Mouse (Mus musculus): ENCODE measurements at regions not wholly inside any gene's neighbourhood (a gene's known extent, or its start where the extent isn't known, plus 50 kb on each side); places are given as distances from the start of the nearest gene placed in this dataset.

DNA sequence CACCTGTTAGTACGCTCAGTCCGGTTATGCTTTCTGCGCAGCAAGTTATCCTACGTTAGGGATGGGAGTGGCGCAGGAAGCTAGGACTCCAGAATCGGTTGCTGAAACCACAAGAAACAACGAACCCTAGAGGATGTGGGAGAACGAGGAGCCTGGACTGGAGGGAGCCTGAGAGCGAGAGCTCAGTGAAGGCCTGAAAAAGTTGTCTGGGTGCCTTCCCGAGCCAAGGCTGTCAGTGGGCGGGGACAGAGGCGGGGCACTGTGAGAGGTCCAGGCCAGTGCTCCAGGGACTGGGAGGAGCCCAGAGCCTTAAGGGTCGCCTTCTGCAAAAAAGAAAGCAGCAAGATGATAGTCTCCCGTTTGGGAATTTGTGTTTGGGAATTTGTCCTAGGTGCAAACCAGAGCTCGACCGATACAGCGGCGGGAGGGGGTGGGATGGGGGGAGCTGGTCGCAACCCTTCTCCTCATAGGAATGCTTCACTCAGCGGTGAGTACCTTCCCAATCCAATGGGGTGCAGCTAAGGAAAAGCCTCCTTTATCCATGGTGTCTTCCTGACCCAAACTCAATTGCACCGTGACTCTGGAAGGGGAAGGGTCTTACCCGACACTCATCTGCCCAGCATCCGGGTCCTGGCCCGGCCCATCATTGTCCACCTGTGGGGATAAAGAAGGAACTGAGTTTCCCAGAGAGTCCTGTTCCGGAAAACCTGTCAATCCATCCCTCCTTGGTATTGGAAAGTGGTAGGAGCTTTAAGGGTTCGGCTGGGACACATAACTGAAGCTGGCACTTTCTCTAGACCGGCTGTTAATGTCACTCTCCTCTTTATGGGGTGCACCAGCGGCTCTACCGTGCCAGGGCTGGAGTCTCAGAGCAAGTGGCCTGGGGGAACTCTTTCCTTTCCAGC is 453.6 kb upstream of the Tmem132c start:
- Histone ChIP-seq H3K4me1 (ENCODE audit: control insufficient read depth) (no peaks in the 10 kb centered on the region), H3K9me3 (ENCODE audit: control insufficient read depth, low read length) (peaks cover 27% of the 10 kb centered on the region), H3K36me3 (ENCODE audit: control insufficient read depth) (no peaks in the 10 kb centered on the region), H3K27me3 (ENCODE audit: control insufficient read depth) (no peaks in the 10 kb centered on the region), H3K4me3 (replicated peaks) (no peak overlapping the region)
- TF ChIP-seq GATA1 (IDR thresholded peaks at IDR 0.05; ENCODE audit: low read length): no peak
- TF ChIP-seq TAL1 (IDR thresholded peaks at IDR 0.05; ENCODE audit: low read length): no peak

DNA sequence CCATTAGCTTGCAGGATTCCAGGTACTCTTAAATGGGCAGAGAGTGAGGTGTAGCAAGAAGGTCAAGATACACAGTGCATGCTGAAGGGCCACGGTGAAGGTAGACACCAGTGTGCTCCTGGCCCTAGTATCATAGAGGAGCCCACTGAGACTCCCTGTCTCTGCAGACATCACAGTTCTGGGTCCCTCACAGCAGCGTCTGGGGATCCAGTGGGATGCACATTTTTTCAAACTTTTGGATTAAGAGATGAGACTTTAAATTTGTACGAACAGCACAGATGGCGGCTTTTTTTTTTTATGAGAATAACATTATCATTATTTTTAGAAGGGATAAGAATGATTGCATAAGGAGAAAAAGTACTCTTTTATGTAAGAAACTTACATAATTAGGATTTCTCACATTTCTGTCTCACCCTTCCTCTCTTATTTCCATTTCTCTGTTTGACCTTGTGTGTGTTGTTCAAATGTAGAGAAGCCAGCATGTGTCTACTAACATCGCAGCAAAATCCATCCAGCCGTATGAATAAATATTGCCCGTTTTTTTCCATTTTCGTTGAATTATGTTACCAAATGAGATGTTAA is 441.8 kb upstream of the Tmem132c start:
- no peak overlapping the region for H3K4me3 ChIP-seq (replicated peaks)
- no peaks in the 10 kb centered on the region for H3K27me3 ChIP-seq (ENCODE audit: control insufficient read depth)
- no peaks in the 10 kb centered on the region for H3K36me3 ChIP-seq (ENCODE audit: control insufficient read depth)
- peaks cover 46% of the 10 kb centered on the region for H3K9me3 ChIP-seq (ENCODE audit: control insufficient read depth, low read length)
- no peak for TF ChIP-seq GATA1 (IDR thresholded peaks at IDR 0.05; ENCODE audit: low read length)
- no peaks in the 10 kb centered on the region for H3K4me1 ChIP-seq (ENCODE audit: control insufficient read depth)

DNA sequence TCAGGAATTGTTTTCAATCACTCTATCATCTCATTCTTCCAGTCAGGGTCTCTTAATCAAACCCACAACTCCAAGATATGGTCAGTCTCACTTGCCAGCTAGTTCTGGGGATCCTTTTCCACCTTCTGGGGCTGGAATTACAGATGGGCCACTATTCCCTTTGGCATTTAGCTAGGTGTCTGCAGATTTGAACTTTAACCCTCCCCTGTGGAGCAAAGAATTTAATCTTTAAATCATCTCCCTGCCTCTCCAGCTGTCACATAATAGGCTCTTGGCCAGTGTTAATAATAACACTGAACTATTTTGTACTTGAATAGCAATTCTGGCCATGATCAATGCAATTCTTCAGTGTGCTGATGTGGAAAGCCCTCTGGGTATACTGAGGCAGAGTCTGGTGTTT is 435.0 kb upstream of the Tmem132c start:
- Histone ChIP-seq H3K4me1 (ENCODE audit: control insufficient read depth) (no peaks in the 10 kb centered on the region), H3K36me3 (ENCODE audit: control insufficient read depth) (no peaks in the 10 kb centered on the region), H3K9me3 (ENCODE audit: control insufficient read depth, low read length) (peaks cover 35% of the 10 kb centered on the region), H3K27me3 (ENCODE audit: control insufficient read depth) (no peaks in the 10 kb centered on the region), H3K4me3 (replicated peaks) (no peak overlapping the region)
- TF ChIP-seq TAL1 (IDR thresholded peaks at IDR 0.05; ENCODE audit: low read length) (no peak), GATA1 (IDR thresholded peaks at IDR 0.05; ENCODE audit: low read length) (no peak)

DNA sequence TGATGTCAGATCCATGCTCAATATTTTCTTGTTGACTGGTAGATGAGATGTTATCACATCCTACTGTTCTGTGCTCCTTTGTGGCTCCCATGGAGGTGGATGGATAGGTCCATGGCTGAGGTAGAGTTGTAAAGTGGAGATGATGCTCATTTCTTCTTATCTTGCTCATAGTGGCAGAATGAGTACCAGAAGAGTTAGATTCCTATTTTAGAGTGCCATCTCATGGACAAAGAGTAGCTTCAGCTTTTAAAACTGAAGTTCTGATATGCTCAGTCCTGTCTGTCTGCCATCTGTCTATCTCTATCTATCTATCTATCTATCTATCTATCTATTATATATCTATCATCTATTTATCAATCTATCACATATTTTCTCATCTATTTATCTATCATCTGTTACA is 425.5 kb upstream of the Tmem132c start:
- Histone ChIP-seq H3K4me1 (ENCODE audit: control insufficient read depth) (no peaks in the 10 kb centered on the region), H3K4me3 (replicated peaks) (no peak overlapping the region), H3K9me3 (ENCODE audit: control insufficient read depth, low read length) (peaks cover 25% of the 10 kb centered on the region), H3K27me3 (ENCODE audit: control insufficient read depth) (no peaks in the 10 kb centered on the region), H3K36me3 (ENCODE audit: control insufficient read depth) (no peaks in the 10 kb centered on the region)
- TF ChIP-seq GATA1 (IDR thresholded peaks at IDR 0.05; ENCODE audit: low read length): no peak
- TF ChIP-seq TAL1 (IDR thresholded peaks at IDR 0.05; ENCODE audit: low read length): no peak

DNA sequence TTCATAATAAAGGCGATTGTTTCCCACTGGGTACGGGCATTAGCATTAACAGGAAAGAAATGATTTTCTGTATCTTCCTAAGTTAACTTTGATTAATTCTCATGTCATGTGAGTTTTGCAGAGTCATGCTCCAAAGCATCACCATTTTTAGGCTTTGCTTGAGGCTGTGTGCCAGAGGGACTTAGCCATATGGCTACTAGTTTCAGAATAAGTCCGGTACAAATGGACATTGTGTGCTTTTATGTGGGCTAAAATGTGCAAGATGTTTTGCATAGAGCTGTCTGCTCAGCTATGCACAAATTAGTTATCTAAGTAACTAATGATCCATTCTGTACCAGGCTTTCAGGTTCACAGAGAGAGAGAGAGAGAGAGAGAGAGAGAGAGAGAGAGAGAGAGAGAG is 406.2 kb upstream of the Tmem132c start:
- no peaks in the 10 kb centered on the region for H3K27me3 ChIP-seq (ENCODE audit: control insufficient read depth)
- no peak for TF ChIP-seq TAL1 (IDR thresholded peaks at IDR 0.05; ENCODE audit: low read length)
- TF ChIP-seq GATA1 (IDR thresholded peaks at IDR 0.05; ENCODE audit: low read length): no peak
- H3K4me3 ChIP-seq (replicated peaks): no peak overlapping the region
- peaks cover 38% of the 10 kb centered on the region for H3K9me3 ChIP-seq (ENCODE audit: control insufficient read depth, low read length)
- H3K4me1 ChIP-seq (ENCODE audit: control insufficient read depth): no peaks in the 10 kb centered on the region
- no peaks in the 10 kb centered on the region for H3K36me3 ChIP-seq (ENCODE audit: control insufficient read depth)

DNA sequence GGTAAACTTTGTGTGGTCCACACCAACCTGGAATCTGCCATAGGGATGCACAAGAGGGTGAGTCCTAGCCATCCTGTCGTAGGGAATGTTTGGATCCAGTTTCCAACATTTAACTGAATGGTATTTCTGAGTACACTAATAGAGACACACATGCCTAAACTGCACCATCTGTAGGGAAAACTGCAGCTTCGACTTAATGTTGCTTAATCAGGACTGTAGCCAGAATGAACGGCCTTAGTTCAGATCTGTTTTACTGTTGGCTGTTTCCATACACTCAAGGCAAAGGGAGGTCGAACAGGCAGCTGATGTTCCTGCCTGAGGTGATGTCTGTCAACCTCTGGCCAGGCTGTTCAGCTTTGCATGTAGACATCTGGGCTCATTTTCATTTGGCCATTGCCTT is 399.0 kb upstream of the Tmem132c start:
- Histone ChIP-seq H3K27me3 (ENCODE audit: control insufficient read depth) (no peaks in the 10 kb centered on the region), H3K36me3 (ENCODE audit: control insufficient read depth) (no peaks in the 10 kb centered on the region), H3K4me3 (replicated peaks) (no peak overlapping the region), H3K4me1 (ENCODE audit: control insufficient read depth) (no peaks in the 10 kb centered on the region), H3K9me3 (ENCODE audit: control insufficient read depth, low read length) (peaks cover 44% of the 10 kb centered on the region)
- no peak for TF ChIP-seq TAL1 (IDR thresholded peaks at IDR 0.05; ENCODE audit: low read length)
- TF ChIP-seq GATA1 (IDR thresholded peaks at IDR 0.05; ENCODE audit: low read length): no peak

DNA sequence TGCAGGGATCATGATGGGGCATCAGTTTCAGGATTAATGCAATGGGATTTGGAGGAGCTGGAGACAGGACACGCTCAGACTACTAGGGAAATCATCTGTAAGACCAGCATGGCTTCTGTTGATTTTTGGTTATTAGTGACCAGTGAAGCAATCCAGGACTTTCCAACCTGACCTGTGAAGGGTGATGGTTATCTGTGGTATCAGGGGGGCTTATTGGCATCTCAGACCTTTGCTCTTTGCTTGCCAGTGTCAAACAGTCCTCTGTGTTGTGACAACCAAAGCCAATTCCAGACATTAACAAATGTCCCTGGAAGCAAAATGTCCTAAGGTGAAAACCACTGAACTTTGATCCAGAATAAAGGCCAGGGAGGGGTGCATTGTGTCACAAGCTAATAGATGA is 379.5 kb upstream of the Tmem132c start:
- no peaks in the 10 kb centered on the region for H3K36me3 ChIP-seq (ENCODE audit: control insufficient read depth)
- no peaks in the 10 kb centered on the region for H3K4me1 ChIP-seq (ENCODE audit: control insufficient read depth)
- no peak overlapping the region for H3K4me3 ChIP-seq (replicated peaks)
- TF ChIP-seq GATA1 (IDR thresholded peaks at IDR 0.05; ENCODE audit: low read length) (no peak), TAL1 (IDR thresholded peaks at IDR 0.05; ENCODE audit: low read length) (no peak)
- peaks cover 41% of the 10 kb centered on the region for H3K9me3 ChIP-seq (ENCODE audit: control insufficient read depth, low read length)
- no peaks in the 10 kb centered on the region for H3K27me3 ChIP-seq (ENCODE audit: control insufficient read depth)

DNA sequence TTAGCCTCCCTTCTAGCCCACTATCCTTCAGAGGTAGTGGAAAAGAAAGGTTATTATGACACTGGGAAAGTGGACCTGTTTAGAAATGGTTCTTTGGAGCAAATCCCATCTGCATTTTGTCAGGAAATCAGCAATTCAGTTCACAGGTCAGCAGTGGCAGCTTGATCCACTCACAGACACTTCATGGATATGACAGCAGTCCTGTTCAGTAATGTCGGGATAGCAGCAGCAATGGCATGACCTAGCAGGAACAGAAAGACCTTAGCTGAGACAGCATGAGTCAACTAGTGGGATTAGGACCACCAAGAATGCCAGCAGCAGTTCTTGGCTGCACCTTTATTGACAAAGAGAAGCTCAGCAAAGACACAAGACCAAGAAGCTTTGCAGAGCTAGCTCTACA is 365.8 kb upstream of the Tmem132c start:
- H3K4me1 ChIP-seq (ENCODE audit: control insufficient read depth): no peaks in the 10 kb centered on the region
- no peaks in the 10 kb centered on the region for H3K36me3 ChIP-seq (ENCODE audit: control insufficient read depth)
- TF ChIP-seq GATA1 (IDR thresholded peaks at IDR 0.05; ENCODE audit: low read length) (no peak), TAL1 (IDR thresholded peaks at IDR 0.05; ENCODE audit: low read length) (no peak)
- no peak overlapping the region for H3K4me3 ChIP-seq (replicated peaks)
- H3K9me3 ChIP-seq (ENCODE audit: control insufficient read depth, low read length): peaks cover 59% of the 10 kb centered on the region
- no peaks in the 10 kb centered on the region for H3K27me3 ChIP-seq (ENCODE audit: control insufficient read depth)

DNA sequence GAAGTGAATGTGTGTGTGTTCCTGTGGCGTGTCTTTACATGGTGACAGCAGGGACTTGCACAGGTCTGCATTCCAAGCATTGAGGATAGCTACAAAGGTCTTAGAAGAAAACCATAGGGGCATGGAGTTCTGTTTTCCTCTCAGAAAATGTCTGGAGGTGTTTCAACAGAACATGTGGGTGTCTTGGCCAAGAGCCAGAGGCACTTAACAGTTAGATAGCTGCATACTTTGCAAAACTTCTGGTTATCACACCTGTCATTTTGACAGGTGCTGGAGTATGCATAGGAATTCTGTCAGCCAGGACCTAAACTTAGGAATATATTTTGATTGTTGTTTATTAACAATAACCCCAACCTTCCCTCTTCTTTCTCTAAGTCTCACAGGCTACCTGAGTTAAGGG is 350.9 kb upstream of the Tmem132c start:
- H3K36me3 ChIP-seq (ENCODE audit: control insufficient read depth): no peaks in the 10 kb centered on the region
- no peak for TF ChIP-seq TAL1 (IDR thresholded peaks at IDR 0.05; ENCODE audit: low read length)
- no peaks in the 10 kb centered on the region for H3K27me3 ChIP-seq (ENCODE audit: control insufficient read depth)
- no peak overlapping the region for H3K4me3 ChIP-seq (replicated peaks)
- H3K9me3 ChIP-seq (ENCODE audit: control insufficient read depth, low read length): peaks cover 35% of the 10 kb centered on the region
- no peaks in the 10 kb centered on the region for H3K4me1 ChIP-seq (ENCODE audit: control insufficient read depth)
